Mouse (Mus musculus) thymus, adult 2 months (tissue): ENCODE measurements at regions not wholly inside any gene's neighbourhood (a gene's known extent, or its start where the extent isn't known, plus 50 kb on each side); places are given as distances from the start of the nearest gene placed in this dataset.

Source experiments
- CTCF ChIP-seq: fragments of 200-500 bp; IDR thresholded peaks from 2 replicates; pipeline ENCODE4 v1.5.1; 2012; ENCODE audit warnings: mild to moderate bottlenecking, control low read depth, low read length, moderate library complexity, borderline replicate concordance; ENCODE audit not compliant: control insufficient read depth, poor library complexity, insufficient read depth; ENCODE audit errors: extremely low read depth
- POLR2A ChIP-seq: fragments of 200-500 bp; IDR thresholded peaks from 2 replicates; pipeline ENCODE4 v1.6.1; 2012; ENCODE audit warnings: mild to moderate bottlenecking, low read length, control low read depth, moderate library complexity; ENCODE audit not compliant: control insufficient read depth, poor library complexity, insufficient read depth; ENCODE audit errors: extremely low read depth

DNA sequence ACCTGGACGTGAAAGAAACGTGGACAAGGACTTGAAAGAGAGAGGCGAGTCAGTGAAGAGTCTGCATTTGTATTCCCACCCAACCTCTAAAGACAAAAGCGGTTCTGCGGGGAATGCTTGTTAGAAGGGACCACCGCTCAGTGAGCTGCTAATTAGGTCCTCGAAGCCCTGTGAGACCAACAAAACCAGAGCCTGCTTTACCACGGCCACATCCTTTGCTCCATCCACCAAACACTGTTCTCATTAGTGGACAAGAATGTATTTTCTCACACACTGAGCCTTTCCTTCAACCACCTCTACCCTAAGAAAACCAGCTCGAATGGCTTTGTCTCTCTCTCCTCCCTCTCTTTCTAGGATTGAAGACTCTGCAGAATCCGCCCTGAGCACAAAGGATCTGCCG, 365.1 kb upstream of the Nfe2l3 start:
- TF ChIP-seq CTCF: no peak
- no peak for TF ChIP-seq POLR2A
